ENCODE assay signal across 19 mouse cellular contexts in the genomic region with DNA sequence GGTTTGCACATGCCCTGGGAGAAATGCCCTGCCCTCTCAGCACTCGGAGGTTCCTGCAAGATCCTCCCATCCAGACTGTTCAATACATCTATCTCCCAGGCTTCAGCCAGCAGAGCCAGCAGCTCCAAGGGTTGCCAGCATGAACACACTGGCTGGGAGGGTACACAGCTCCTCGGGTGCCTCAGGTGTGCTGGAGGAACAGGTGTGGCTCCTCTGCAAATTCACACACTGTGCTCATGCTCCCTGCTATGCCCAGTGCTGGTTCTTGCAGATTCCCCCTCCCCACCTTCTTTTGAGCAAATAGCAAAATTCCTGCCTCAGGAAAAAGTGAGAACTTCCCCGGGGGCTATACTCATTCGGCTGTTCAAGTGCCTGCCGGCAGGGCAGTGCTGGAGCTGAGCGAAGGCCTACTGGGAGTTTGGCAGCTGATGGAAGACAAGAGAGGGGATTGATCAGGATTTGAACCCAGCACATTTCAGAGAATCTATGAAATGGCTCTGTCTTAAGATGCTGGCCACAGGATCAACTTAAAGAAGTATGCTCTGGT. TPM values are rescaled to one million over a fixed set of nuclear protein-coding genes. Genes with fewer than 3 reads are reported as not detected.
DNase-seq lines count a peak whose midpoint lies in the region; ATAC-seq and TF ChIP-seq lines count a peak whose summit lies in the region.
"Had no signal": no experiment of that assay in that cellular context is flagged by ENCODE, and none has a peak within 500 bp of the region (broad histone marks: within the 10 kb centered on the region; RNA-seq: fewer than 3 reads in every experiment).

No protein-coding gene starts in this region.

- H3K27ac ChIP-seq in hindbrain, embryonic 12.5 days, result peak overlapping the region; percentile 69; the same call in 1 of the 2 replicates
- no peak overlapping the region for H3K27ac ChIP-seq in hindbrain, postnatal 0 days
- H3K27ac ChIP-seq in stomach, embryonic 14.5 days (ENCODE audit: low read length), result no peak overlapping the region
- H3K27ac ChIP-seq in stomach, postnatal 0 days (replicated peaks), result no peak overlapping the region
- H3K27ac ChIP-seq in midbrain, embryonic 13.5 days, result peak overlapping the region; percentile 84
- H3K27ac ChIP-seq in kidney, embryonic 15.5 days, result no peak overlapping the region
- H3K27ac ChIP-seq: embryonic facial prominence, embryonic 15.5 days; liver, embryonic 14.5 days had no signal

- 50% methylated on average over 6 of the region's 6 CpGs for WGBS in hindbrain, embryonic 12.5 days
- 41% methylated on average over 6 of the region's 6 CpGs for WGBS in hindbrain, postnatal 0 days
- 62% methylated on average over 6 of the region's 6 CpGs for WGBS in stomach, embryonic 14.5 days
- 52% methylated on average over 6 of the region's 6 CpGs for WGBS in stomach, postnatal 0 days
- 50% methylated on average over 6 of the region's 6 CpGs for WGBS in midbrain, embryonic 13.5 days
- 56% methylated on average over 6 of the region's 6 CpGs for WGBS in kidney, embryonic 15.5 days

- TF ChIP-seq CTCF in hindbrain, postnatal 0 days (IDR thresholded peaks at IDR 0.05; ENCODE audit: low read depth), result no peak
- no peak for TF ChIP-seq CTCF in stomach, postnatal 0 days (IDR thresholded peaks at IDR 0.05; ENCODE audit: low read depth)

- no peak overlapping the region for H3K4me3 ChIP-seq in hindbrain, embryonic 12.5 days
- no peak overlapping the region for H3K4me3 ChIP-seq in hindbrain, postnatal 0 days (ENCODE audit: low read length)
- no peak overlapping the region for H3K4me3 ChIP-seq in stomach, embryonic 14.5 days (ENCODE audit: low read depth, low read length)
- H3K4me3 ChIP-seq in stomach, postnatal 0 days (ENCODE audit: low read depth, low read length), result no peak overlapping the region
- H3K4me3 ChIP-seq in midbrain, embryonic 13.5 days (replicated peaks), result no peak overlapping the region
- no peak overlapping the region for H3K4me3 ChIP-seq in kidney, embryonic 15.5 days (replicated peaks)
- H3K4me3 ChIP-seq: embryonic facial prominence, embryonic 15.5 days; heart, embryonic 12.5 days had no signal

- no peaks in the 10 kb centered on the region for H3K36me3 ChIP-seq in hindbrain, embryonic 12.5 days
- H3K36me3 ChIP-seq in hindbrain, postnatal 0 days (ENCODE audit: insufficient read depth, low read length), result no peaks in the 10 kb centered on the region
- no peaks in the 10 kb centered on the region for H3K36me3 ChIP-seq in stomach, embryonic 14.5 days (ENCODE audit: control insufficient read depth, insufficient read depth, low read length)
- no peaks in the 10 kb centered on the region for H3K36me3 ChIP-seq in stomach, postnatal 0 days (ENCODE audit: control insufficient read depth, insufficient read depth, low read length)
- H3K36me3 ChIP-seq in midbrain, embryonic 13.5 days, result no peaks in the 10 kb centered on the region
- no peaks in the 10 kb centered on the region for H3K36me3 ChIP-seq in kidney, embryonic 15.5 days
- H3K36me3 ChIP-seq: embryonic facial prominence, embryonic 15.5 days; G1E; heart, embryonic 12.5 days had no signal

- H3K9ac ChIP-seq in hindbrain, embryonic 12.5 days, result no peak overlapping the region
- no peak overlapping the region for H3K9ac ChIP-seq in hindbrain, postnatal 0 days (replicated peaks; ENCODE audit: low read length)
- no peak overlapping the region for H3K9ac ChIP-seq in stomach, embryonic 14.5 days (replicated peaks; ENCODE audit: low read depth, low read length)
- no peak overlapping the region for H3K9ac ChIP-seq in stomach, postnatal 0 days (ENCODE audit: low read length)
- no peak overlapping the region for H3K9ac ChIP-seq in midbrain, embryonic 13.5 days (replicated peaks)
- no peak overlapping the region for H3K9ac ChIP-seq in kidney, embryonic 15.5 days
- H3K9ac ChIP-seq: embryonic facial prominence, embryonic 15.5 days; heart, embryonic 12.5 days; liver, embryonic 14.5 days had no signal

- no peaks in the 10 kb centered on the region for H3K9me3 ChIP-seq in hindbrain, embryonic 12.5 days (replicated peaks)
- H3K9me3 ChIP-seq in hindbrain, postnatal 0 days (ENCODE audit: low read length), result no peaks in the 10 kb centered on the region
- H3K9me3 ChIP-seq in stomach, embryonic 14.5 days (ENCODE audit: control insufficient read depth, low read depth, low read length), result no peaks in the 10 kb centered on the region
- H3K9me3 ChIP-seq in stomach, postnatal 0 days (ENCODE audit: control insufficient read depth, low read length), result no peaks in the 10 kb centered on the region
- H3K9me3 ChIP-seq in midbrain, embryonic 13.5 days, result no peaks in the 10 kb centered on the region
- H3K9me3 ChIP-seq in kidney, embryonic 15.5 days (replicated peaks), result no peaks in the 10 kb centered on the region
- H3K9me3 ChIP-seq: embryonic facial prominence, embryonic 15.5 days; G1E; heart, embryonic 12.5 days had no signal

- TF ChIP-seq EP300 in stomach, postnatal 0 days (optimal IDR thresholded peaks at IDR 0.05), result no peak

- peaks cover 9% of the 10 kb centered on the region; the same call in 1 of the 2 replicates for H3K27me3 ChIP-seq in hindbrain, embryonic 12.5 days
- no peaks in the 10 kb centered on the region for H3K27me3 ChIP-seq in hindbrain, postnatal 0 days (ENCODE audit: insufficient read depth, low read length)
- no peaks in the 10 kb centered on the region for H3K27me3 ChIP-seq in stomach, embryonic 14.5 days (ENCODE audit: control insufficient read depth, insufficient read depth, low read length)
- H3K27me3 ChIP-seq in stomach, postnatal 0 days (ENCODE audit: control insufficient read depth, insufficient read depth, low read length), result no peaks in the 10 kb centered on the region
- H3K27me3 ChIP-seq in midbrain, embryonic 13.5 days, result peaks cover 6% of the 10 kb centered on the region; the same call in 1 of the 2 replicates
- H3K27me3 ChIP-seq in kidney, embryonic 15.5 days, result peaks cover 28% of the 10 kb centered on the region
- H3K27me3 ChIP-seq: embryonic facial prominence, embryonic 15.5 days; heart, embryonic 12.5 days had no signal

- no peak for DNase-seq in hindbrain, postnatal 0 days (ENCODE audit: low spot score)
- DNase-seq in stomach, postnatal 0 days (ENCODE audit: low spot score), result no peak
- DNase-seq in thymus, postnatal 4 days, result no peak
- no peak for DNase-seq in gastrocnemius, postnatal 25 days
- DNase-seq: adrenal gland, postnatal 10 days; cerebellum, adult 2 months; gastrocnemius, postnatal 36 days; kidney, adult 9 months; thymus, adult 18-20 months had no signal

- no peak; the same call in 1 of the 2 replicates for ATAC-seq in hindbrain, embryonic 12.5 days (ENCODE audit: low FRiP score)
- no peak for ATAC-seq in hindbrain, postnatal 0 days
- ATAC-seq in stomach, embryonic 14.5 days (ENCODE audit: insufficient number of reproducible peaks, insufficient read depth, low FRiP score, low read depth), result 0 out of 2 replicates have a peak, but pooled peaks have one; percentile 61
- no peak for ATAC-seq in stomach, postnatal 0 days (ENCODE audit: low FRiP score, low TSS enrichment)
- peak; percentile 29 for ATAC-seq in midbrain, embryonic 13.5 days
- no peak for ATAC-seq in kidney, embryonic 15.5 days (replicated peaks; ENCODE audit: low FRiP score)

- peaks cover 51% of the 10 kb centered on the region for H3K4me1 ChIP-seq in hindbrain, embryonic 12.5 days
- H3K4me1 ChIP-seq in hindbrain, postnatal 0 days (ENCODE audit: insufficient read depth, low read length), result peaks cover 35% of the 10 kb centered on the region
- peaks cover 9% of the 10 kb centered on the region; the same call in 1 of the 2 replicates for H3K4me1 ChIP-seq in stomach, embryonic 14.5 days (ENCODE audit: control insufficient read depth, insufficient read depth, low read length)
- 0 out of 2 replicates have a peak, but pooled peaks cover 3% of the 10 kb centered on the region for H3K4me1 ChIP-seq in stomach, postnatal 0 days (replicated peaks; ENCODE audit: control insufficient read depth, insufficient read depth)
- H3K4me1 ChIP-seq in midbrain, embryonic 13.5 days (replicated peaks), result peaks cover 63% of the 10 kb centered on the region
- H3K4me1 ChIP-seq in kidney, embryonic 15.5 days, result peaks cover 23% of the 10 kb centered on the region

- H3K4me2 ChIP-seq in hindbrain, embryonic 12.5 days (replicated peaks), result no peak overlapping the region
- no peak overlapping the region for H3K4me2 ChIP-seq in hindbrain, postnatal 0 days (ENCODE audit: low read depth, low read length)
- H3K4me2 ChIP-seq in stomach, embryonic 14.5 days (replicated peaks; ENCODE audit: low read depth, low read length), result no peak overlapping the region
- no peak overlapping the region for H3K4me2 ChIP-seq in stomach, postnatal 0 days (replicated peaks; ENCODE audit: low read depth)
- H3K4me2 ChIP-seq in midbrain, embryonic 13.5 days (replicated peaks), result 0 out of 2 replicates have a peak overlapping the region, but pooled peaks have one; percentile 6
- H3K4me2 ChIP-seq in kidney, embryonic 15.5 days, result no peak overlapping the region
- H3K4me2 ChIP-seq: embryonic facial prominence, embryonic 15.5 days; heart, embryonic 12.5 days had no signal

RNA-seq across cellular contexts. Expression of gene Pipox, which starts 19.1 kb away (rescaled TPM):
- 5.0 and 7.1 TPM in 2 replicates for polyA plus RNA-seq in hindbrain, embryonic 12.5 days (2016; fragmentation: Nextera tagmentation; extraction: Ambion mirVana)
- 2.8 and 6.8 TPM in 2 replicates for total RNA-seq in hindbrain, postnatal 0 days (2014; rRNA removed)
- polyA plus RNA-seq in hindbrain, postnatal 0 days (2015; fragmentation: Nextera tagmentation; extraction: Ambion mirVana), result 4.4 and 4.6 TPM in 2 replicates
- 13.4 and 14.2 TPM in 2 replicates for polyA plus RNA-seq in stomach, embryonic 14.5 days (2014; fragmentation: Nextera tagmentation; extraction: Ambion mirVana)
- polyA plus RNA-seq in stomach, postnatal 0 days (2015; fragmentation: Nextera tagmentation; extraction: Ambion mirVana), result 8.4 and 10.1 TPM in 2 replicates
- polyA plus RNA-seq in midbrain, embryonic 13.5 days (2015; fragmentation: Nextera tagmentation; extraction: Ambion mirVana), result 8.6 and 11.0 TPM in 2 replicates
- total RNA-seq in gastrocnemius, postnatal 25 days (2021), result under 1 TPM in 1 of 2 experiments, not detected in 1; 0.16 TPM
- 8.7 and 10.8 TPM in 2 replicates for polyA plus RNA-seq in kidney, embryonic 15.5 days (2015; fragmentation: Nextera tagmentation; extraction: Ambion mirVana)
- total RNA-seq: G1E; gastrocnemius, postnatal 36 days; hematopoietic stem cell, adult 5-6 weeks had no signal
- polyA plus RNA-seq: C2C12, G1E had no signal

RNA-seq across cellular contexts. Expression of gene Sez6, which starts 55.8 kb away (rescaled TPM):
- 47.3 and 48.7 TPM in 2 replicates for polyA plus RNA-seq in hindbrain, embryonic 12.5 days (2016; fragmentation: Nextera tagmentation; extraction: Ambion mirVana)
- total RNA-seq in hindbrain, postnatal 0 days (2014; rRNA removed), result 175 and 177 TPM in 2 replicates
- 113 and 127 TPM in 2 replicates for polyA plus RNA-seq in hindbrain, postnatal 0 days (2015; fragmentation: Nextera tagmentation; extraction: Ambion mirVana)
- polyA plus RNA-seq in stomach, embryonic 14.5 days (2014; fragmentation: Nextera tagmentation; extraction: Ambion mirVana), result 2.1 and 3.0 TPM in 2 replicates
- polyA plus RNA-seq in stomach, postnatal 0 days (2015; fragmentation: Nextera tagmentation; extraction: Ambion mirVana), result 1.2 and 1.4 TPM in 2 replicates
- polyA plus RNA-seq in midbrain, embryonic 13.5 days (2015; fragmentation: Nextera tagmentation; extraction: Ambion mirVana), result 118 TPM in 2 replicates
- total RNA-seq in gastrocnemius, postnatal 25 days (2021), result under 1 TPM in 1 of 2 experiments, not detected in 1; 0.16 TPM
- polyA plus RNA-seq in kidney, embryonic 15.5 days (2015; fragmentation: Nextera tagmentation; extraction: Ambion mirVana), result 0.44 TPM in 1 of 2 replicates, not detected in the other
- total RNA-seq: hematopoietic stem cell, adult 5-6 weeks had no signal
- polyA plus RNA-seq: C2C12 had no signal

Comparison
In these comparisons a context has a peak if more than half of its experiments do, and no peak if none do; other contexts are left out.
1. ATAC-seq: peak in stomach, embryonic 14.5 days (single experiment) and midbrain, embryonic 13.5 days (single experiment); none in hindbrain, embryonic 12.5 days (single experiment), hindbrain, postnatal 0 days (single experiment), stomach, postnatal 0 days (single experiment) and kidney, embryonic 15.5 days (single experiment).
2. H3K27ac ChIP-seq: peak in hindbrain, embryonic 12.5 days (single experiment) and midbrain, embryonic 13.5 days (single experiment); none in hindbrain, postnatal 0 days (single experiment), stomach, embryonic 14.5 days (single experiment), stomach, postnatal 0 days (single experiment) and kidney, embryonic 15.5 days (single experiment).
3. RNA of gene Sez6, which starts 55.8 kb away (polyA plus RNA-seq): 113 to 127 TPM in hindbrain, postnatal 0 days, 118 TPM in midbrain, embryonic 13.5 days and 47.3 to 48.7 TPM in hindbrain, embryonic 12.5 days; 2.1 to 3.0 TPM in stomach, embryonic 14.5 days, 1.2 to 1.4 TPM in stomach, postnatal 0 days and 0.44 TPM in kidney, embryonic 15.5 days; every median in the first group is over 10 times any median in the second.